Mouse (Mus musculus): Measurements from ENCODE around the gene Atp11c. TPM values are rescaled to one million over a fixed set of nuclear protein-coding genes. Genes with fewer than 3 reads are reported as not detected.

The Atp11c gene
- total RNA-seq, 2 experiments from 2014 or later, result 38.0 to 42.2 TPM

DNA sequence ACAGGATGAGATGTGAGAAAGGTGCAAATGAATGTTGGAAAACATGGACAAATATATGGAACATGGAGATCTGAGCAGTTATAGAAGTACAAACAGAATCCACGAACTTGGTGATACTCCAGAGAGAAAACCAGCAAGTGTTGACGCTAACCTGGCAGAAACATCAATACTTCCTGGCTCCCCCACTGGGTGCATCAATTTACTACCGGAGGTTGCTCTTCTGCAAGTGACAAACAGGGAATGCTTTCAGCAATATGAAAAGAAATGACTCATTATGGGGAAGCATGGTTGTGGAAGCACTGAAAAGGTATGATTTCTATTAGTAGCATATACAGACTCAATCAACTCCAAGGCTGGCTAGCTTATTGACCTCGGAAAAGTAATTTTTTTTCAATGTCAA lies 198.2 kb downstream of the Atp11c start:
- no peak for ATAC-seq (ENCODE audit: poor library complexity, severe bottlenecking)

DNA sequence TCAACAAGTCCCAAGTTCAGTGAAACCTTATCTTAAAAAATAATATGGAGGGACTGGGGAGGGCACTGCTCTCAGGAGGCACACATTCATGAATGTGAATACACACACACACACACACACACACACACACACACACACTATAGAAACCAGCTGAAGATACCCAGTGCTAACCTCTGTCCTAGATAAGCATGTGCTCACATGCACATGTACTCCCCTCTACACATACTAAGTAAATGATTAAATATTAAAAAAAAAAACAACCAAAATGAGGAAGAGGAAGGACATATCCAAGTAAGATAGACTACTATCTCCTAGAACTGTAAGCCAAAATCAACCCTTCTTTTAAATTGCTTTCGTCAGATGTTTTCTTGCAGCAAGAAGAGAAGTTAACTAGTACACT lies 205.6 kb downstream of the Atp11c start:
- no peak for ATAC-seq (ENCODE audit: poor library complexity, severe bottlenecking)

DNA sequence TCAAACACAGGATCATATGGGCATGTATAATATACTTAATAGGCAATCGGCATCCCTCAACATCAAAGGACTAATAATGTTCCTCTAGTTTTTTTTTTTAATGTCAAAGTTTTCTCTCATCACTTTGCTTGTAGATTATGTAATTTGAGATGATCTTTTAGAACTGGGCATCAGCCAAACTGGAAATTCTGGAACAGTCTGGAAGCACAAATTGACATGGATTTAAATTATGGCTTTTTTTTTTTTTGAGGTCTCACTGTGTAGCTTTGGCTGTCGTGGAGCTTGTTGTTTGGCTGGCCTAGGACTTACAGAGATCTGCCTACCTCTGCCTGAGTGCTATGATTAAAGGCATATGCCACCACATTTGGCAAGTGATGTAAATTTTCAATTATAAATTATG lies 210.8 kb downstream of the Atp11c start:
- no peak for ATAC-seq (ENCODE audit: poor library complexity, severe bottlenecking)

DNA sequence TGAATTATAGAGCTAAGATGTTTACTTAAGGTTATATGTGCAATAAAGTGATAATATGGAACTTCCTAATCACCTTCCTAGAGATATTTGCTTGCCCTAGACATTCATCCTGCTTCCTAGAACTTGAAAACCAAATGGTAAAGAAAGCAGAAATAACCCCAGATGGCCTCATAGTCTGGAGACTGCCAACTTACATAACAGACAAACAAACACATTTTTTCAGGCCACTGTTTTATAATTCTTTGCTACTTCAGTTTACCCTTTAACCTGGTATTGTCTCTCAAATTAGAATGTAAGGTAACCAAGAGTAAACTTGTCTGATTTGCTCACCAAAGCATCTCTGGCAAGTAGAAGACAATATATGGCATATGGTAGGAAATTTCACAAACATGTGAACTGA lies 212.1 kb downstream of the Atp11c start:
- no peak for ATAC-seq (ENCODE audit: poor library complexity, severe bottlenecking)

DNA sequence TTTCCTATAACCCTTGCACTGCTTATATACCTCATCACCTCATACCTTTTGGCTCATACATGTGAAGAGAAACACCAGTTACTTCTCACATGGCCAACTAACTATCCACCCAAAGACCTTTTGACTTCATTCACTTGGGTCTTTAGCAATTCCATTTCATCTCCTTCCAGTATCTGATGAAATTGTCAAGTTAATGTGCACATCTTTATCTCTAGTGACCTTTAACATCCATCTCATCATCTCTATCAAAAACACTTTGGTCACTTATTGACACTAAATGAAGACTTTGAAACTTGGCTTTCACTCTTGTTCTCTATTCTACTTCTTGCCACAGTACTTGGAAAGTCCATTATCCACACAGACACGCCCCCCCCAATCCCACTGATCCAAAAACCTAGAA lies 243.8 kb downstream of the Atp11c start:
- ATAC-seq (ENCODE audit: poor library complexity, severe bottlenecking), result no peak

DNA sequence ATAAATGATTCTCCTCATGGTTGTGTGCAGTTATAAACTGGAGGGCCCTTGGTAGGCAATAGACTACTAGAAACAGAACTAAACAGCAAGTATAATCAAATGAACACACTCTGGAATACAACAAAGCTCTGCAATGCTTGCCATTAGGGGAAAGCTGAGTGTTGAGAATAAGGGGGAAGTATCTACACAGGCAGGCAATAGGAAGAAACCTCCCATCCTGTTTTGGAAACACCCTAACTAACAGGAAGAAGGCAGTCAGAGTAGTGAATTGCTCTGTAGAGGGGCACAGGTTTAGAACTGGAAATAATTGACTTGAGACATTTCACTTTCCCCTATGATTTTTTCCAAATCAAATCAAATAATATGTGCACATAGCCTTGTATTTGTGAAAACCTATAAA lies 247.1 kb downstream of the Atp11c start:
- ATAC-seq (ENCODE audit: poor library complexity, severe bottlenecking), result peak; percentile 92

DNA sequence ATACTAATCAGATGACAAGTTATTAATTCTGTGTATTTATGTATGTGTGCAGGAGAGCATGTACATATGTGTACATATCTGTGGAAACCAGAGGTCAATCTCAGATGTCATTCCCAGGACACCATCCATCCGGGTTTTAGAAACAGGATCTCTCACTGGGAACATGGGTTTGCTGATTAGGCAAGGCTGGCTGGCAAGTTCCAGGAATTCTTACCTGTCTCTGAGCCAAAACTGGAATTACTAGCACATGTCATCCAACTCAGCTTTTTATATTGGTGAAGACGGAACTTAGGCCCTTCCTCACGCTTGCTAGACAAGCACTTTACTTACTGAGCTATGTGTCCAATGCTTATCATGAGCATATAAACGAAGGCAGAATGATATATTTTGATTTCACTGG lies 247.5 kb downstream of the Atp11c start:
- no peak for ATAC-seq (ENCODE audit: poor library complexity, severe bottlenecking)

DNA sequence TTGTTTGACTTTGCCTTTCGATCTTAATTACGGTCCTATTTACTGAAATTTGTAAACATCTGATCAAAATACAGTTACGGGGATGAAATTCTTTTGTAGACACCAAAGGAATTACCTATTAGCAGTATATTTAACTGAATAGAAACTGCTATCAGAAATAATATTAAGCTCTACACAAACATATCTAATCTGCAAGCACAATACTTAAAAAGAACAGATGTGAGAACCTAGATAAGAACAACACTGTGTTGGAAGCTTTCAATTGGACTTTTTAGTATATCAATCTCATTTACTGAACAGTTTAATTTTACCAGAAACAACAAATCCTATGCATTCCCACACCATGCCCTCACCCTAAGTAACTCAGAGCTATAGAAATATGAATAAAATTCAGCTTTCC lies 262.8 kb downstream of the Atp11c start:
- no peak for ATAC-seq (ENCODE audit: poor library complexity, severe bottlenecking)

DNA sequence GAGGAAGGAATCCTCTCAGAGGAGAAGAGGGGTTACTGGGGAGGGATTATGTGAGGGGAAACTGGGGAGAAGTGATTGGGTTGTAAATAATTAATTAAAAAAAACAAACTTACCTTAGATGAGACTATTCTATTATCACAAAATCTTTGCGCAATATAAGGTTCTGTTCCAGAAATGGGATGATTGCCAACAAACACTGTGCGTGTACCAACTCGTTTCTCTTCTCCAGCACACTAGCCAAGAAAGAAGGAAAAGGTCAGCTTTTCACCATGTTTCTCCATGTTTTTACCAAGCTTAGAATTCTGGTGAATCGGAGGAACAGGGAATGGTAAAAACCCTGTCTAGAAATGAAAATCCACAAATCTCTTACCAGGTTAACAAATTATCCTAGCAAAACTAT lies 271.2 kb downstream of the Atp11c start:
- no peak for ATAC-seq (ENCODE audit: poor library complexity, severe bottlenecking)

DNA sequence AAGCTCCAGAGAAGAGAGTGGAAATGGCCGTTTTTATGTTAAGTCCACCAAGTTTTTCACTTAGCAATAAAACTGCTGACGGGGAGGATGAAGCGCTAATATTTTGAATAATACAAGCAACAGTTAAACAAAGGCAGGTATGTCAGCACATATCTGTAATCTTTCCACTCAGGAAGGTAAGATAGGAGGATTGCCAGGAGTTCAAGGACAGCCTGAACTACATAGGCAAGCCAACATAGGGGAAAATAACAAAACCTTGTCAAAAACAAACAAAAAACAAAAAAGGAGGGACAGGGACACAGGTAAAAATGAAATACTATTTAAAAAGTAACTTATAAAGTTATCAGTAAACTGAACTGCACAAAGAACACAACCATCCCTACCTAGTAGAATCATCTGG lies 274.8 kb downstream of the Atp11c start:
- ATAC-seq (ENCODE audit: poor library complexity, severe bottlenecking), result no peak

DNA sequence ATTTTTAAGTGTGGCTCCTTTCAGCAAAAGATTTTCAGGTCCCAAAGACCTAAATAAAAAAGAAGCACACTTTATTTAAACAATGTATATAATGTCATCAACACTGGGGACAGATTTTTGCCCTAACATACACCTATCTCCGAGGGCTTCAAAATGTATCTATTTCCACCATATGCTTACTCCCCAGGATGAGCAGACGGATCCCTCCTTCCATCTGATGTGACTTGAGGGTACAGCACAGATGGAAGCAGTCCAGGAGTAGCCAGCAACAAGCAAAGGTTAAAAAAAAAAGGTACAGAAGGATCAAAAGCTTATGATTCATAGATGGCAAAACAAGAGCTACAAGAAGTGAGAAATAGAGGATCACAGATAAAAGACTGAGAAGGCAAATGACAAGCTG lies 300.2 kb downstream of the Atp11c start:
- no peak for ATAC-seq (ENCODE audit: poor library complexity, severe bottlenecking)

DNA sequence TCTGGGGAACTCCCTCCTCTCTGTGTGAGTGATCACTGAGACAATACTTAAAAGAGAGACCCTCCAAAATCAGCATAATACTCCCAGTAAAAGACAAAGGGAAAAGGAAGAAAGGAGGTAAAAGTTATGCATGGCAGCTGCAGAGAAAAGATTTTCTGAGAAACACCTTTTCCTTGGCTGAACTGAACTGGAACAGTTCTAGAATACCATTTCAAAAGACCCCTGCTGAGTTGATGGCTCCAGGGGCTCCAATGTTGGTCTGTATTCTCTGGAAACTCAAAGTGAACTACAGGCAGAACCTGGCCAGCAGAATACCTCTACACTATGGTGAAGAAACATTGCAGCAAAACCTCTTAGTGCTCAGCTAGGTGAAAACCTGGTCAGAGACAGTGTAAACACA lies 337.2 kb downstream of the Atp11c start:
- ATAC-seq (ENCODE audit: poor library complexity, severe bottlenecking), result no peak

DNA sequence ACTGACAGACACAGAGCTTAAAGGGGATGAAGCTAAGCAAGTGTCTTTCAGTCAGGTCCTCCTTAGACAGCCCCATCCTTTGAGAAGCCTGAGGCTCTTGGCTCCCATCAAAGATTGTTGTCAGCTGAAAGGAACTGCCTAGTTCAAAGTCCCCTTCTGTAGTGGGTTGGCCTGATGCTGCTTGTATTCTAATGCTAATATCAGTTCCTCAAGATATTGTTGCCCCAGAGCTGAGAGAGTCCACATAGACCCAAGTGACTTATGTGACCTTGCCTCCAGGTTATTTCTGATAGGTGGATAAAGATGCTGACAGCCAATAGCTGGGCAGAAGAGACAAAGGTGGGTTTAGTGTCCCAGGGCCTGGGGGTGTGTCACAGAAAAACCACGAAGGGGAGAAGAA lies 404.8 kb downstream of the Atp11c start:
- no peak for ATAC-seq (ENCODE audit: poor library complexity, severe bottlenecking)

DNA sequence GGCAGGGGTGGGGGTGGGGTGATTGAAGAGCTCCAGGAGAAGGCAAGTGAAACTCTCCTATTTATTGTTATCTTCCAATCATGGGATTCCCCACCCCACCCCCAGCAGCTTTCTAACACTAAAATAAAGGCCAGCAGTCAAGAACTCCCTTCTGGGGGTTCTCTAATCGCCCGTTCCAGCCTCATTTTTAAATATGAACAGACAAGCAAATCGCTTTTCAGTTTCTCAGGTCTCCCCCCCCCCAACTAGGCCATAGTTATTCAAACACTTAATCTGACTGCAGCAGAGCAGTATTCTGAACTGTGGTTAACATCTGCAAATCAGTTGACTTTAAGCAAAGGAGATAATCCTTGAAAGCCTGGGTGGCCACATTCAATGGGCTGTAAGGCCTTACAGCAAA lies 409.9 kb downstream of the Atp11c start:
- no peak for ATAC-seq (ENCODE audit: poor library complexity, severe bottlenecking)

DNA sequence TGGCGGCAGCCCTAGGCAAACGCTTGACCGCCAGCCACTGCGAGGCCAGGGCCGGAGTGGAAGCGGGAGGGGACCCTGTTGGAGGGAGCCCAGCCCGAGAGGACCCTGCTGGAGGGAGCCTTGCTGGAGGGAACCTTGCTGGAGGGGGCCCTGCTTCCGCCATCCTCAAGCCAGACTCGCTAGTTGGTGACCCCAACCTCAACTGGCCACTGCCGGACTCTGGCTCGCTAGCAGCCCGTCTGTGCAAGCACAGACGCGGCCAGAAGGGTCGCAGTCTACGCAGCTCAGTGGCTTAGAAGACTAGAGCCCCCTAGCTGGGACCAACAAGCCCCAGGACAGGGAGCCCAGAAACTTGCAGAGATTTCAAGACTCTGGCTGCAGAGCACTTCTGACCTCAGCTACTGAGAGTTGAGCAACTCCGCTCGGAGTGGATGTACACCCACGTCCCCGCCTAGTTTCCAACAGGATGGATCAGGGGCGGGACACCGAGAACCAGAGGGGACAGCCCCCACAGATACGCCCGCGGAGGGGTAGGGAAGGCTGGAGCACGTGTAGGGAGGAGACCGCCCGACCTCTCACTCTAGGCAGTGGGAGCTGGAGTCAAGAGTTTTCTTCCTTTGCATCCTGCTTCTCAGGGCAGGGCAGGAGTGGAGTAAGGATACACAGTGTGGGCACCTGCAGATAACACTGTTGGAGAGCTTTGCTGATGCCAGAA lies 413.6 kb downstream of the Atp11c start, which contains the start of gene Mcf2:
Gene Mcf2 (minus strand): TSS at position 346 of the 715 bp plus-strand sequence.
- ATAC-seq (ENCODE audit: poor library complexity, severe bottlenecking), result peak; percentile 72

DNA sequence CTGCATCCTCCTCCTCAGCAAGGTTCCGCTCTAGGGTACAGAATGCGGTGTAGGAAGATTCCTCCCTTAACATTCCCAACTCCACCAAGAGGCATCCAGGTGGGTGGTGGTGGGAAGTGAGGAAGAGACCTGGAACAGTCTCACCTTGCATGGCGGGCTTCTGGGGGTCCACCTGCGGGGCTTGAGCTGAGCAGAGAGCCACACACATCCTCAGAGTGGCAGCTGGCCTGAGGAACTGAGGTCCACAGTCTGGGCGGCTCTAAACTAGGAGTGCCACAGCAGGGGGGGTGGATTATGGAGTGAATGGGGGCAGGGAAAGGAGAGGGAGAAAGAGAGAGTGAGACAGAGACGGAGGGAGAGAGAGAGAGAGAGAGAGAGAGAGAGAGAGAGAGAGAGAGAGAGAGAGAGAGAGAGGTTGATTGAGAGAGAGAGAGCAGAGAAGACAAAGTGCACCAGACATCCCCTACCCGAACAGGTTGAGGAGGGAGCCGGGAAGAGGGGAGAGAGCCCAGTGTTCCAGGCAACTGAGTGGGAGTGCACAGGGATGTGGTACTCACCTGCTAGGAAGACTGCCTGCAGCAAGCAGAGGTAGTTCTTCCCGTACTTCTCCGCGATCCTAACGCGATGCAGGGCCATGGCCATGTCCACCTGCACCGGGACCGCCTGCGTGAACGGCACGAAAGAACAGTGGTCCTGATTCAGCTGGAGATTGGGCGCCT lies 414.3 kb downstream of the Atp11c start:
- ATAC-seq (ENCODE audit: poor library complexity, severe bottlenecking), result peak; percentile 18; the same call in 1 of the 2 replicates

Other genes starting within 250 kb of the Atp11c start
- gene Gm7073, start 53.4 kb downstream of the Atp11c start, total RNA-seq (2015), result not detected in 2 replicates
- gene Gm7073, start 53.4 kb downstream of the Atp11c start, total RNA-seq (2017), result not detected in 2 replicates

All from megakaryocyte, adult 5-6 weeks (primary cell).